Mouse (Mus musculus) lung, embryonic 14.5 days (tissue): ENCODE measurements around the gene Cebpzos. TPM values are rescaled to one million over a fixed set of nuclear protein-coding genes. Genes with fewer than 3 reads are reported as not detected.

Experiments
- ATAC-seq: fragments of 200-750 bp; cut with Nextera tagmentation; 2 replicates; pipeline ENCODE4 v1.8.0; 2017; ENCODE audit warnings: mild to moderate bottlenecking, moderate TSS enrichment, moderate library complexity; ENCODE audit not compliant: insufficient read depth
- DNase-seq: peaks from one replicate; pipeline ENCODE4 v3.0.0-alpha.2; 2015
- H3K27ac ChIP-seq: fragments of 300-500 bp; sonication (generic); 2 replicates; pipeline ENCODE4 v1.5.1; 2014; ENCODE audit warnings: low read depth, mild to moderate bottlenecking, moderate library complexity
- H3K27me3 ChIP-seq: fragments of 300-500 bp; sonication (generic); 2 replicates; pipeline ENCODE4 v1.6.1; 2014; ENCODE audit warnings: low read length, control low read depth; ENCODE audit not compliant: insufficient read depth
- H3K36me3 ChIP-seq: fragments of 300-500 bp; sonication (generic); 2 replicates; pipeline ENCODE4 v1.6.1; 2014; ENCODE audit warnings: control low read depth; ENCODE audit not compliant: insufficient read depth
- H3K4me1 ChIP-seq: fragments of 300-500 bp; sonication (generic); 2 replicates; pipeline ENCODE4 v1.6.1; 2014; ENCODE audit warnings: antibody characterized with exemption, control low read depth; ENCODE audit not compliant: insufficient read depth
- H3K4me2 ChIP-seq: fragments of 300-500 bp; sonication (generic); 2 replicates; pipeline ENCODE4 v1.6.1; 2014; ENCODE audit warnings: mild to moderate bottlenecking
- H3K4me3 ChIP-seq: fragments of 300-500 bp; sonication (generic); 2 replicates; pipeline ENCODE4 v1.5.1; 2014; ENCODE audit warnings: low read depth, low read length
- H3K9ac ChIP-seq: fragments of 300-500 bp; sonication (generic); 2 replicates; pipeline ENCODE4 v1.6.1; 2014
- H3K9me3 ChIP-seq: fragments of 300-500 bp; sonication (generic); 2 replicates; pipeline ENCODE4 v1.6.1; 2016; ENCODE audit warnings: low read depth, low read length, control low read depth
- CTCF ChIP-seq: IDR thresholded peaks from 2 replicates; pipeline ENCODE4 v1.5.1; 2016; ENCODE audit warnings: antibody characterized with exemption, low read depth
- WGBS: fragments of 180-500 bp; shearing (Covaris S2); extraction: QIAGEN DNeasy Blood & Tissue Kit; methylation state at CpG from one replicate; pipeline ENCODE4 v1.1.7; 2014; 5-methylcytosine and 5-hydroxymethylcytosine counted together
- polyA plus RNA-seq: library from polyadenylated mRNA; unstranded; fragments of >200 nt; fragmentation: Nextera tagmentation; extraction: Ambion mirVana; gene quantifications from 2 replicates; pipeline ENCODE4 v1.2.1, GENCODE M21; 2014

The Cebpzos gene
- polyA plus RNA-seq, 1 experiment from 2014 or later: 77.4 TPM

- 29% methylated on average over 6 of the region's 6 CpGs for WGBS
- no peak for TF ChIP-seq CTCF
- peak; percentile 75 for DNase-seq
- Histone ChIP-seq H3K27me3 (no peaks in the 10 kb centered on the region), H3K9me3 (no peaks in the 10 kb centered on the region), H3K4me3 (peak overlapping the region; percentile 32), H3K9ac (peak overlapping the region; percentile 39; the same call in 1 of the 2 replicates), H3K36me3 (0 out of 2 replicates have a peak, but pooled peaks cover 1% of the 10 kb centered on the region), H3K4me2 (peak overlapping the region; percentile 57), H3K4me1 (no peaks in the 10 kb centered on the region), H3K27ac (no peak overlapping the region)
- peak; percentile 54 for ATAC-seq
Observed at GRCm38 (mm10) chr17:78912861-78913281, 3.4 kb upstream of the Cebpzos start.

GRCm38 (mm10) chr17:78913921-78914320, 2.4 kb upstream of the Cebpzos start:
- TF ChIP-seq CTCF: no peak
- Histone ChIP-seq H3K9ac (no peak overlapping the region), H3K27ac (no peak overlapping the region), H3K4me2 (no peak overlapping the region), H3K9me3 (no peaks in the 10 kb centered on the region), H3K4me1 (no peaks in the 10 kb centered on the region), H3K4me3 (no peak overlapping the region), H3K36me3 (peaks cover 10% of the 10 kb centered on the region; the same call in 1 of the 2 replicates), H3K27me3 (no peaks in the 10 kb centered on the region)
- DNase-seq: no peak
- 76% methylated on average over 3 of the region's 3 CpGs for WGBS
- ATAC-seq: no peak

- no peak for TF ChIP-seq CTCF
- Histone ChIP-seq H3K4me3 (peak overlapping the region; percentile 67), H3K4me2 (peak overlapping the region; percentile 87), H3K36me3 (peaks cover 27% of the 10 kb centered on the region), H3K9me3 (no peaks in the 10 kb centered on the region), H3K27ac (peak overlapping the region; percentile 91), H3K4me1 (no peaks in the 10 kb centered on the region), H3K9ac (peak overlapping the region; percentile 82), H3K27me3 (no peaks in the 10 kb centered on the region)
- peak; percentile 46 for DNase-seq
- 52% methylated on average over 6 of the region's 6 CpGs for WGBS
- ATAC-seq: peak; percentile 7; the same call in 1 of the 2 replicates
Observed at GRCm38 (mm10) chr17:78915772-78916171, 528 bp upstream of the Cebpzos start.

- peak overlapping the region; percentile 82 for H3K9ac ChIP-seq
- 0 out of 2 replicates have a peak, but pooled peaks have one; percentile 22 for ATAC-seq
- H3K9me3 ChIP-seq: no peaks in the 10 kb centered on the region
- H3K27ac ChIP-seq: peak overlapping the region; percentile 91
- H3K27me3 ChIP-seq: no peaks in the 10 kb centered on the region
- peak overlapping the region; percentile 87 for H3K4me2 ChIP-seq
- peak overlapping the region; percentile 67 for H3K4me3 ChIP-seq
- H3K4me1 ChIP-seq: no peaks in the 10 kb centered on the region
- no peak for TF ChIP-seq CTCF
- WGBS: 1% methylated on average over 11 of the region's 11 CpGs
- no peak for DNase-seq
- H3K36me3 ChIP-seq: peaks cover 37% of the 10 kb centered on the region
Observed at GRCm38 (mm10) chr17:78916899-78917298, 599 bp downstream of the Cebpzos start.

GRCm38 (mm10) chr17:78917696-78918095, 1.4 kb downstream of the Cebpzos start:
- Histone ChIP-seq H3K4me2 (peak overlapping the region; percentile 87), H3K27ac (no peak overlapping the region), H3K27me3 (no peaks in the 10 kb centered on the region), H3K4me1 (no peaks in the 10 kb centered on the region), H3K36me3 (peaks cover 43% of the 10 kb centered on the region), H3K4me3 (peak overlapping the region; percentile 67; the same call in 1 of the 2 replicates), H3K9ac (peak overlapping the region; percentile 82; the same call in 1 of the 2 replicates), H3K9me3 (no peaks in the 10 kb centered on the region)
- TF ChIP-seq CTCF: no peak
- 38% methylated on average over 6 of the region's 6 CpGs for WGBS
- ATAC-seq (no peak), DNase-seq (no peak)

GRCm38 (mm10) chr17:78935857-78936256, 19.6 kb downstream of the Cebpzos start:
- H3K36me3 ChIP-seq: peaks cover 48% of the 10 kb centered on the region
- WGBS: 77% methylated on average over 2 of the region's 2 CpGs

GRCm38 (mm10) chr17:78936466-78937228, 20.3 kb downstream of the Cebpzos start, which contains the start of the genes Cebpz and Ndufaf7:
TSS of gene Cebpz (minus strand) at chr17:78937066.
TSS of gene Ndufaf7 (plus strand) at chr17:78937136.
- Histone ChIP-seq H3K27me3 (no peaks in the 10 kb centered on the region), H3K9me3 (no peaks in the 10 kb centered on the region), H3K4me2 (peak within 1 kb of the TSS; percentile 87), H3K9ac (peak within 1 kb of the TSS; percentile 84), H3K4me3 (peak within 1 kb of the TSS; percentile 89), H3K36me3 (peaks cover 43% of the 10 kb centered on the region), H3K27ac (no peak within 1 kb of the TSS; the same call in 1 of the 2 replicates), H3K4me1 (0 out of 2 replicates have a peak, but pooled peaks cover 4% of the 10 kb centered on the region)
- ATAC-seq: peak; percentile 100
- WGBS: under 1% methylated on average over 45 of the region's 45 CpGs
- TF ChIP-seq CTCF: no peak
- peak; percentile 99 for DNase-seq

More at GRCm38 (mm10) chr17:78935857-78936256, 19.6 kb downstream of the Cebpzos start:
- H3K27me3 ChIP-seq: no peaks in the 10 kb centered on the region
- H3K4me2 ChIP-seq: peak overlapping the region; percentile 87
- no peak for DNase-seq
- H3K4me1 ChIP-seq: 0 out of 2 replicates have a peak, but pooled peaks cover 4% of the 10 kb centered on the region
- no peaks in the 10 kb centered on the region for H3K9me3 ChIP-seq
- peak overlapping the region; percentile 84 for H3K9ac ChIP-seq
- H3K4me3 ChIP-seq: peak overlapping the region; percentile 89
- TF ChIP-seq CTCF: no peak
- ATAC-seq: no peak
- no peak overlapping the region for H3K27ac ChIP-seq
